ENCODE assay signal across 32 mouse cellular contexts in the genomic region with DNA sequence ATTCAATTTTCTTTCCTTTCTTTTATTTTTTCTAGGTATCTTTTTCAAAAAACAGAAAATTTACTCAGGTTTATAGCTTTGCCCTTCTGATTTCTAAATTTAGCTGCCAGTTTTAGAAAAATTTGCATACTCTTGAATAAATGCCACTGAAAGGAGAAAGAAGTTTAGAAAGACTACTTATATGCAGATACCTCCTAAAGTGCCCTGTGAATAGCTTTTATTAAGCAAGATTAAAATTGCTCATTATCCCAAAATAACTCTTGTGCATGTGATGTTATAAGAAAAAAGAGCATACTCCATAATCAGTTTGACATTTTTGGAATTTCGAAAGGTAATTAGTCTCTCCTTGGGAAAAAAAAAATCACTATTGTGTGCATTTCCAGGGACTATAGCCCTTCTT.
"Had no signal": no experiment of that assay in that cellular context is flagged by ENCODE, and none has a peak within 500 bp of the region (broad histone marks: within the 10 kb centered on the region; RNA-seq: fewer than 3 reads in every experiment).

No protein-coding gene starts in this region.

- DNase-seq: heart, postnatal 10 days; heart, postnatal 14 days; heart, postnatal 36 days; heart, postnatal 4 days; kidney, adult 11 months; kidney, adult 18-20 months; kidney, adult 2 months; kidney, adult 8-10 months; kidney, adult 9 months; kidney, postnatal 10 days; kidney, postnatal 14 days; kidney, postnatal 25 days; kidney, postnatal 36 days; kidney, postnatal 4 days; layer of hippocampus, adult 9-11 months; layer of hippocampus, postnatal 36 days had no signal

- H3K27me3 ChIP-seq: heart, embryonic 15.5 days; hindbrain, embryonic 12.5 days; hindbrain, embryonic 13.5 days; hindbrain, embryonic 15.5 days; intestine, embryonic 15.5 days; kidney, embryonic 15.5 days had no signal

- H3K4me3 ChIP-seq: heart, embryonic 15.5 days; hindbrain, embryonic 10.5 days; hindbrain, embryonic 12.5 days; hindbrain, embryonic 13.5 days; hindbrain, embryonic 15.5 days; intestine, embryonic 15.5 days; kidney, embryonic 15.5 days; layer of hippocampus, adult 2 months; left cerebral cortex, adult 2 months had no signal

- ATAC-seq: hindbrain, embryonic 16.5 days; hindbrain, postnatal 0 days; inflammation-experienced regulatory T-cells, adult 6 months; intestine, embryonic 15.5 days; intestine, embryonic 16.5 days; intestine, postnatal 0 days had no signal

- H3K36me3 ChIP-seq: heart, embryonic 15.5 days; hindbrain, embryonic 10.5 days; hindbrain, embryonic 12.5 days; hindbrain, embryonic 13.5 days; hindbrain, embryonic 15.5 days; intestine, embryonic 15.5 days; kidney, embryonic 15.5 days had no signal

- H3K27ac ChIP-seq: heart, embryonic 15.5 days; hindbrain, embryonic 10.5 days; hindbrain, embryonic 12.5 days; hindbrain, embryonic 13.5 days; hindbrain, embryonic 14.5 days; hindbrain, embryonic 15.5 days; hindbrain, postnatal 0 days; intestine, embryonic 15.5 days; kidney, embryonic 15.5 days; kidney, postnatal 0 days; layer of hippocampus, adult 2 months; left cerebral cortex, adult 2 months had no signal

- H3K4me1 ChIP-seq: heart, embryonic 15.5 days; hindbrain, embryonic 10.5 days; hindbrain, embryonic 12.5 days; hindbrain, embryonic 13.5 days; hindbrain, embryonic 15.5 days; intestine, embryonic 15.5 days; kidney, embryonic 15.5 days had no signal

- H3K9me3 ChIP-seq: heart, embryonic 15.5 days; hindbrain, embryonic 10.5 days; hindbrain, embryonic 12.5 days; hindbrain, embryonic 13.5 days; hindbrain, embryonic 15.5 days; intestine, embryonic 15.5 days; kidney, embryonic 15.5 days had no signal

- H3K9ac ChIP-seq: heart, embryonic 15.5 days; hindbrain, embryonic 12.5 days; hindbrain, embryonic 13.5 days; hindbrain, embryonic 14.5 days; hindbrain, embryonic 15.5 days; intestine, embryonic 15.5 days; kidney, embryonic 15.5 days had no signal

- H3K4me2 ChIP-seq: heart, embryonic 15.5 days; hindbrain, embryonic 12.5 days; hindbrain, embryonic 13.5 days; hindbrain, embryonic 14.5 days; hindbrain, embryonic 15.5 days; intestine, embryonic 15.5 days; kidney, embryonic 15.5 days had no signal
